Mouse (Mus musculus): Measurements from ENCODE around the gene Ppargc1a. TPM values are rescaled to one million over a fixed set of nuclear protein-coding genes. Genes with fewer than 3 reads are reported as not detected.
A peak's percentile ranks its signal among the peaks of the same experiment; 100 is the strongest.

Ppargc1a gene
- polyA plus RNA-seq, 1 experiment from 2014 or later, result 4.1 TPM

DNA sequence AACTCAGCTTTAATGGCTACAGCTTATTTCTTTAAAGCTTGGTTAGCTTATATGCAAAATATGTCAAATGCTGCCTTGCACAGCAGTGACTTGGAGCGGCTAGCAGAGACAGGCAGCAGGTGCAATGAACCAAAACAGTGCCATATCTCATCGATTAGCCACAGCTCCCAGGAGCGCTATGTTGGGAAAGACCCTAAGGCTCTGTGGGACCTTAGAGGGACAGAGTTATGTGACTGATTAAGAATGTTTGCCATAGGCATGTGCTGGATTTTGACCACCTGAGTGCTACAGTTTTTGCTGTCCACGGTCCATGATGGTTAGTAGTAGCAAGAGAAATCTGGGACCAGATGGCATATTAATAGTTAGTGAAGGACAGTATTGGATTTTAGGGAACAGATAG is 95.9 kb downstream of the Ppargc1a start:
- no peaks in the 10 kb centered on the region for H3K9me3 ChIP-seq (ENCODE audit: control insufficient read depth, low read length)
- no peak overlapping the region for H3K4me2 ChIP-seq (replicated peaks; ENCODE audit: low read depth, low read length)
- no peak overlapping the region for H3K4me3 ChIP-seq (ENCODE audit: low read depth, low read length)
- H3K27ac ChIP-seq (ENCODE audit: low read depth, low read length), result no peak overlapping the region
- H3K9ac ChIP-seq (ENCODE audit: low read depth, low read length), result no peak overlapping the region
- ATAC-seq (ENCODE audit: low FRiP score) (peak; percentile 54), DNase-seq (ENCODE audit: low spot score) (no peak)
- no peaks in the 10 kb centered on the region for H3K27me3 ChIP-seq (ENCODE audit: control insufficient read depth, insufficient read depth, low read length)
- WGBS, result 56% methylated on average over 4 of the region's 4 CpGs
- H3K4me1 ChIP-seq (replicated peaks; ENCODE audit: control insufficient read depth, insufficient read depth, low read length), result no peaks in the 10 kb centered on the region
- no peaks in the 10 kb centered on the region for H3K36me3 ChIP-seq (ENCODE audit: control insufficient read depth, insufficient read depth, low read length)

DNA sequence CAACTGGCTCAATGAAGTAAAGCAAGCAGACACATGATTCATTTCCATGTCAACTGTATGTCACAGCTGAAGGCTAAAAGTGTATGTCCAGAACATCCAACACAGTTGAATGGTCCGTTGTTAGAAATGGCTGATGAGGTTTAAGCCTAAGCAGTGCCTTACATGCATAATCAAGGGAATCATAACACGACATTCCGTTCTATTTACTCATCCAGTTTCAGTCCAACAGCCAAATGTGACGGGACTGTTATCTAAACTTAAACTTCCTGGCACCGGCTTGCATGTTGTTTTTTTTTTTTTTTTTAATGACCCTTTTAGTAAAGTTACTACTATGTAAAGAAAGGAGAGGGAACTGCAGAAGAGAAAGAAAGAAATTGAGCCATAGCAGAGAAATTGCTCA is 101.5 kb downstream of the Ppargc1a start:
- no peak overlapping the region for H3K4me2 ChIP-seq (replicated peaks; ENCODE audit: low read depth, low read length)
- no peak for DNase-seq (ENCODE audit: low spot score)

GRCm38 (mm10) chr5:51452033-51452432 is 115.5 kb downstream of the Ppargc1a start:
- H3K9me3 ChIP-seq (ENCODE audit: control insufficient read depth, low read length), result no peaks in the 10 kb centered on the region
- no peak overlapping the region for H3K4me2 ChIP-seq (replicated peaks; ENCODE audit: low read depth, low read length)
- no peaks in the 10 kb centered on the region for H3K36me3 ChIP-seq (ENCODE audit: control insufficient read depth, insufficient read depth, low read length)
- no peak overlapping the region for H3K9ac ChIP-seq (ENCODE audit: low read depth, low read length)
- DNase-seq (ENCODE audit: low spot score), result no peak
- H3K4me1 ChIP-seq (replicated peaks; ENCODE audit: control insufficient read depth, insufficient read depth, low read length), result no peaks in the 10 kb centered on the region
- H3K27me3 ChIP-seq (ENCODE audit: control insufficient read depth, insufficient read depth, low read length), result no peaks in the 10 kb centered on the region
- 76% methylated on average over 3 of the region's 3 CpGs for WGBS
- ATAC-seq (ENCODE audit: low FRiP score), result no peak
- H3K4me3 ChIP-seq (ENCODE audit: low read depth, low read length), result no peak overlapping the region
- no peak overlapping the region for H3K27ac ChIP-seq (ENCODE audit: low read depth, low read length)

More for the DNA sequence above, 101.5 kb downstream of the Ppargc1a start:
- Histone ChIP-seq H3K27ac (ENCODE audit: low read depth, low read length) (no peak overlapping the region), H3K9me3 (ENCODE audit: control insufficient read depth, low read length) (no peaks in the 10 kb centered on the region), H3K4me3 (ENCODE audit: low read depth, low read length) (no peak overlapping the region), H3K27me3 (ENCODE audit: control insufficient read depth, insufficient read depth, low read length) (no peaks in the 10 kb centered on the region), H3K36me3 (ENCODE audit: control insufficient read depth, insufficient read depth, low read length) (no peaks in the 10 kb centered on the region), H3K9ac (ENCODE audit: low read depth, low read length) (no peak overlapping the region), H3K4me1 (replicated peaks; ENCODE audit: control insufficient read depth, insufficient read depth, low read length) (no peaks in the 10 kb centered on the region)
- 83% methylated on average over 5 of the region's 5 CpGs for WGBS
- no peak for ATAC-seq (ENCODE audit: low FRiP score)

- no peak overlapping the region for H3K9ac ChIP-seq (ENCODE audit: low read depth, low read length)
- H3K4me1 ChIP-seq (replicated peaks; ENCODE audit: control insufficient read depth, insufficient read depth, low read length), result no peaks in the 10 kb centered on the region
- ATAC-seq (ENCODE audit: low FRiP score), result no peak
- no peak overlapping the region for H3K4me2 ChIP-seq (replicated peaks; ENCODE audit: low read depth, low read length)
- no peak for DNase-seq (ENCODE audit: low spot score)
- no peak overlapping the region for H3K4me3 ChIP-seq (ENCODE audit: low read depth, low read length)
- no peaks in the 10 kb centered on the region for H3K9me3 ChIP-seq (ENCODE audit: control insufficient read depth, low read length)
- no peak overlapping the region for H3K27ac ChIP-seq (ENCODE audit: low read depth, low read length)
- 84% methylated on average over 1 of the region's 1 CpGs for WGBS
- no peaks in the 10 kb centered on the region for H3K27me3 ChIP-seq (ENCODE audit: control insufficient read depth, insufficient read depth, low read length)
- H3K36me3 ChIP-seq (ENCODE audit: control insufficient read depth, insufficient read depth, low read length), result no peaks in the 10 kb centered on the region
Measured at GRCm38 (mm10) chr5:51447631-51448030, 119.9 kb downstream of the Ppargc1a start.

GRCm38 (mm10) chr5:51446299-51447090 is 121.0 kb downstream of the Ppargc1a start:
- ATAC-seq (ENCODE audit: low FRiP score) (no peak), DNase-seq (ENCODE audit: low spot score) (no peak)
- 94% methylated on average over 14 of the region's 14 CpGs for WGBS
- H3K4me3 ChIP-seq (ENCODE audit: low read depth, low read length), result no peak overlapping the region
- no peaks in the 10 kb centered on the region for H3K36me3 ChIP-seq (ENCODE audit: control insufficient read depth, insufficient read depth, low read length)
- H3K27ac ChIP-seq (ENCODE audit: low read depth, low read length), result no peak overlapping the region
- H3K9ac ChIP-seq (ENCODE audit: low read depth, low read length), result no peak overlapping the region
- H3K27me3 ChIP-seq (ENCODE audit: control insufficient read depth, insufficient read depth, low read length), result no peaks in the 10 kb centered on the region
- H3K4me2 ChIP-seq (replicated peaks; ENCODE audit: low read depth, low read length), result no peak overlapping the region
- H3K4me1 ChIP-seq (replicated peaks; ENCODE audit: control insufficient read depth, insufficient read depth, low read length), result no peaks in the 10 kb centered on the region
- H3K9me3 ChIP-seq (ENCODE audit: control insufficient read depth, low read length), result no peaks in the 10 kb centered on the region

DNA sequence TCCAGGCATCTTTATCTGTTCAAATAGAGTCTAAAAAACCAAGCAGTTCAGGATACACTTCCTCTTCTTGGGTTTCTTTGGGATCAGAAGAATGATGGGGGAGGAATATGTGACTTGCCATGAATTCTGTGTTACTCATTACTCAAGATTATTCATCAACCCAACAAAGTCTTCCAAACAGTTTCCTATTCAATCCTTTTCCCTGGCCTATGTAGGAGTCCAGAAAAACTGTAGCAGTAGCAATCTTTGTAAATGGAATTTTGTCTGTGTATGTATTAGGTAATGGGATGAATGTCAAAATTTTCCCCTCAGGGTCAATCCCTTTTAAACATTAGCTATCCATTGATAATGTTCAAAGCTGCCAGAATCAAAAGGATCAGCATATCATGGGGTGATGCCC is 121.8 kb downstream of the Ppargc1a start:
- H3K9me3 ChIP-seq (ENCODE audit: control insufficient read depth, low read length), result no peaks in the 10 kb centered on the region
- no peaks in the 10 kb centered on the region for H3K27me3 ChIP-seq (ENCODE audit: control insufficient read depth, insufficient read depth, low read length)
- H3K4me2 ChIP-seq (replicated peaks; ENCODE audit: low read depth, low read length), result no peak overlapping the region
- no peaks in the 10 kb centered on the region for H3K36me3 ChIP-seq (ENCODE audit: control insufficient read depth, insufficient read depth, low read length)
- ATAC-seq (ENCODE audit: low FRiP score) (no peak), DNase-seq (ENCODE audit: low spot score) (no peak)
- no peak overlapping the region for H3K4me3 ChIP-seq (ENCODE audit: low read depth, low read length)
- H3K9ac ChIP-seq (ENCODE audit: low read depth, low read length), result no peak overlapping the region
- H3K4me1 ChIP-seq (replicated peaks; ENCODE audit: control insufficient read depth, insufficient read depth, low read length), result no peaks in the 10 kb centered on the region
- H3K27ac ChIP-seq (ENCODE audit: low read depth, low read length), result no peak overlapping the region

GRCm38 (mm10) chr5:51439773-51440172 is 127.8 kb downstream of the Ppargc1a start:
- Histone ChIP-seq H3K27ac (ENCODE audit: low read depth, low read length) (no peak overlapping the region), H3K9ac (ENCODE audit: low read depth, low read length) (no peak overlapping the region), H3K27me3 (ENCODE audit: control insufficient read depth, insufficient read depth, low read length) (no peaks in the 10 kb centered on the region), H3K36me3 (ENCODE audit: control insufficient read depth, insufficient read depth, low read length) (no peaks in the 10 kb centered on the region), H3K4me2 (replicated peaks; ENCODE audit: low read depth, low read length) (no peak overlapping the region), H3K4me1 (replicated peaks; ENCODE audit: control insufficient read depth, insufficient read depth, low read length) (no peaks in the 10 kb centered on the region), H3K9me3 (ENCODE audit: control insufficient read depth, low read length) (no peaks in the 10 kb centered on the region), H3K4me3 (ENCODE audit: low read depth, low read length) (no peak overlapping the region)
- DNase-seq (ENCODE audit: low spot score), result no peak
- no peak for ATAC-seq (ENCODE audit: low FRiP score)
- 51% methylated on average over 4 of the region's 4 CpGs for WGBS

DNA sequence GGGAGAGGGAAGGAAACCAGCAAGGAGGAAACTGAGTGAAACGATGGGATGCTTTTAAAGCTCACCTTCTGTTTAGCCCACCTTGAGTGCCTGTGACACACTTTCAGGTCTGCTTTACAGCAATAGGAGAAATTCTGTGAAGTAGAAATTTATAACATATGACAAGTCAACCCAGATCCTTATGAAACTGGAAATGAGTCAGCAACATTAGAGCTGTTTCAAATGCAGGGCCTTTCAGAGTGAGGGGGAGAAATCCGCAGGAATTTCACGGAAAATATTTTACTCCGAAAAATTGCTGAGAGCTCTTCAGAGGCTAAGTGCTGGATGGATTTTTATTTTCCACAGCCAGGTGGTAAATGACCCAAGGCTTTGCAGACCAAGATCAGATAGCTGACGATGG is 133.6 kb downstream of the Ppargc1a start:
- no peaks in the 10 kb centered on the region for H3K4me1 ChIP-seq (replicated peaks; ENCODE audit: control insufficient read depth, insufficient read depth, low read length)
- H3K9ac ChIP-seq (ENCODE audit: low read depth, low read length), result no peak overlapping the region
- no peaks in the 10 kb centered on the region for H3K27me3 ChIP-seq (ENCODE audit: control insufficient read depth, insufficient read depth, low read length)
- DNase-seq (ENCODE audit: low spot score), result no peak
- H3K4me2 ChIP-seq (replicated peaks; ENCODE audit: low read depth, low read length), result no peak overlapping the region
- H3K36me3 ChIP-seq (ENCODE audit: control insufficient read depth, insufficient read depth, low read length), result no peaks in the 10 kb centered on the region
- H3K27ac ChIP-seq (ENCODE audit: low read depth, low read length), result no peak overlapping the region
- no peaks in the 10 kb centered on the region for H3K9me3 ChIP-seq (ENCODE audit: control insufficient read depth, low read length)
- 90% methylated on average over 5 of the region's 5 CpGs for WGBS
- ATAC-seq (ENCODE audit: low FRiP score), result no peak
- no peak overlapping the region for H3K4me3 ChIP-seq (ENCODE audit: low read depth, low read length)

GRCm38 (mm10) chr5:51432532-51432931 is 135.0 kb downstream of the Ppargc1a start:
- whole genome bisulfite sequencing, result 92% methylated on average over 2 of the region's 2 CpGs
- Histone ChIP-seq H3K27ac (ENCODE audit: low read depth, low read length) (no peak overlapping the region), H3K9ac (ENCODE audit: low read depth, low read length) (no peak overlapping the region), H3K27me3 (ENCODE audit: control insufficient read depth, insufficient read depth, low read length) (no peaks in the 10 kb centered on the region), H3K36me3 (ENCODE audit: control insufficient read depth, insufficient read depth, low read length) (no peaks in the 10 kb centered on the region), H3K4me2 (replicated peaks; ENCODE audit: low read depth, low read length) (no peak overlapping the region), H3K4me1 (replicated peaks; ENCODE audit: control insufficient read depth, insufficient read depth, low read length) (no peaks in the 10 kb centered on the region), H3K4me3 (ENCODE audit: low read depth, low read length) (no peak overlapping the region), H3K9me3 (ENCODE audit: control insufficient read depth, low read length) (no peaks in the 10 kb centered on the region)
- DNase-seq (ENCODE audit: low spot score) (no peak), ATAC-seq (ENCODE audit: low FRiP score) (no peak)
